22 mouse cellular contexts compared by ENCODE assay signal in the genomic region with DNA sequence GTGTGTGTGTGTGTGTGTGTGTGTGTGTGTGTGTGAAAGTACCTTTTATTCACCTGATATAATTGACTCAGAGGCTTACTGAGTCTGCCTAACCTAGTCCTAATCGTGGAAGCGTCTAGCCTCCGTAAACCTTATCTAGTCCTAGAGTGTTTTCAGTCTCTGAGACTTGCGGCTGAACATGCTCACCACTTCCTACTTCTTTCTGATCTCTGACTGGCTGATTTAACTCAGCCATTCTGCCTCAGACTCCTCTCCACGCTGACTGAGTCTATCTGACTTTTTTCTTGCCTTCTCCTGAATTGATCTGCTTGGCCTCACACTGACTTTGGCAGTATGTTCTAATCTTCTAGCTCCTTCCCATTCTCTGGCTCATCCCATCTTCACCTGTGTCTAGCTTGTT. TPM values are rescaled to one million over a fixed set of nuclear protein-coding genes. Genes with fewer than 3 reads are reported as not detected.
DNase-seq lines count a peak whose midpoint lies in the region; ATAC-seq lines count a peak whose summit lies in the region.
"Had no signal": no experiment of that assay in that cellular context is flagged by ENCODE, and none has a peak within 500 bp of the region (broad histone marks: within the 10 kb centered on the region; RNA-seq: fewer than 3 reads in every experiment).

No protein-coding gene starts in this region.

- H3K27me3 ChIP-seq in splenic B cell, adult 2 months (ENCODE audit: control insufficient read depth, insufficient read depth, low read length, poor library complexity, severe bottlenecking) = no peaks in the 10 kb centered on the region
- H3K27me3 ChIP-seq: embryonic facial prominence, embryonic 15.5 days; hindbrain, embryonic 15.5 days had no signal

- H3K36me3 ChIP-seq in splenic B cell, adult 2 months (ENCODE audit: control insufficient read depth, insufficient read depth, low read length, poor library complexity, severe bottlenecking) = no peaks in the 10 kb centered on the region
- H3K36me3 ChIP-seq: embryonic facial prominence, embryonic 15.5 days; forebrain, embryonic 10.5 days; hindbrain, embryonic 15.5 days; midbrain, embryonic 13.5 days had no signal

- ATAC-seq in megakaryocyte, adult 5-6 weeks (ENCODE audit: poor library complexity, severe bottlenecking) = peak; percentile 79
- ATAC-seq: midbrain, embryonic 13.5 days had no signal

- DNase-seq in CD4-positive, CD25-positive, alpha-beta regulatory T cell, adult 2 months (ENCODE audit: low read depth, low spot score) = peak; percentile 78
- peak; percentile 66 for DNase-seq in MEL-GATA-1-ER (ENCODE audit: extremely low read depth, low read depth)
- DNase-seq in splenic B cell, adult 2 months (ENCODE audit: low read depth, low spot score) = peak; percentile 41
- no peak for DNase-seq in layer of hippocampus, postnatal 25 days (ENCODE audit: extremely low spot score in 1 of 2, low spot score in 1 of 2)
- DNase-seq in lung, adult 18-20 months = no peak
- no peak for DNase-seq in embryo, embryonic 10 days (ENCODE audit: low spot score)
- no peak for DNase-seq in layer of hippocampus, postnatal 36 days
- DNase-seq: cerebellum, adult 9-10 months; embryo, embryonic 11 days; gastrocnemius, postnatal 14 days; kidney, adult 2 months; kidney, postnatal 14 days; liver; lung, adult 2 months; lung, postnatal 36 days; right cerebral cortex, adult 18-20 months had no signal

RNA-seq across cellular contexts. Expression of a gene that starts 7.6 kb away (rescaled TPM):
- 3.6 and 8.3 TPM in 2 replicates for total RNA-seq in megakaryocyte, adult 5-6 weeks (2015)
- total RNA-seq in megakaryocyte, adult 5-6 weeks (2017) = 2.6 and 4.3 TPM in 2 replicates
- 1 to 10 TPM; 4.5 to 5.0 TPM for total RNA-seq in layer of hippocampus, postnatal 25 days (2021)
- total RNA-seq in layer of hippocampus, postnatal 36 days (2021) = 1 to 10 TPM; 4.4 to 5.3 TPM

RNA-seq across cellular contexts. Expression of a gene that starts 20.6 kb away (rescaled TPM):
- total RNA-seq in megakaryocyte, adult 5-6 weeks (2015) = 0.34 TPM in 1 of 2 replicates, not detected in the other
- total RNA-seq in megakaryocyte, adult 5-6 weeks (2017) = 0.04 TPM in 1 of 2 replicates, not detected in the other
- total RNA-seq in layer of hippocampus, postnatal 25 days (2021) = under 1 TPM; 0.09 to 0.37 TPM
- not detected for total RNA-seq in layer of hippocampus, postnatal 36 days (2021)

RNA-seq across cellular contexts. Expression of a gene that starts 47.5 kb away (rescaled TPM):
- not detected in 2 replicates for total RNA-seq in megakaryocyte, adult 5-6 weeks (2015)
- not detected in 2 replicates for total RNA-seq in megakaryocyte, adult 5-6 weeks (2017)
- not detected for total RNA-seq in layer of hippocampus, postnatal 25 days (2021)
- not detected for total RNA-seq in layer of hippocampus, postnatal 36 days (2021)
- total RNA-seq: left cerebral cortex, postnatal 14 days had no signal

Comparison
In these comparisons a context has a peak if more than half of its experiments do, and no peak if none do; other contexts are left out.
1. DNase-seq: peak in CD4-positive, CD25-positive, alpha-beta regulatory T cell, adult 2 months (single experiment), MEL-GATA-1-ER (single experiment) and splenic B cell, adult 2 months (single experiment); none in layer of hippocampus, postnatal 25 days (0 of 2), lung, adult 18-20 months (0 of 2), embryo, embryonic 10 days (single experiment) and layer of hippocampus, postnatal 36 days (0 of 2).